Mouse (Mus musculus): Measurements from ENCODE around the gene Gm8453.
"Not testable (repeated sequence)": the region's sequence is repeated elsewhere in the genome, so short reads cannot be mapped to it uniquely, and the experiment has no call there.

Gene Gm8453

GRCm38 (mm10) chr7:22229384-22229783 lies at the start of gene Gm8453:
Gm8453 (minus strand) TSS chr7:22229484.
- DNase-seq (ENCODE audit: low spot score in 2 of 2): not testable (repeated sequence)

- not testable (repeated sequence) for DNase-seq (ENCODE audit: low spot score in 2 of 2)
Measured at GRCm38 (mm10) chr7:22201164-22201563, 28.1 kb downstream of the Gm8453 start, which contains the start of gene Gm8653. Gm8653 (minus strand) TSS chr7:22201264.

- not testable (repeated sequence) for DNase-seq (ENCODE audit: low spot score in 2 of 2)
Measured at GRCm38 (mm10) chr7:22189077-22189476, 40.2 kb downstream of the Gm8453 start, which contains the start of gene Vmn1r143. Vmn1r143 (plus strand) TSS chr7:22189377.

All from spleen, postnatal 4 days (tissue).